Mouse (Mus musculus): ENCODE measurements around the gene Gm5565. TPM values are rescaled to one million over a fixed set of nuclear protein-coding genes. Genes with fewer than 3 reads are reported as not detected.

The Gm5565 gene
- polyA plus RNA-seq (2017; shearing (Covaris generic)), result not detected

DNA sequence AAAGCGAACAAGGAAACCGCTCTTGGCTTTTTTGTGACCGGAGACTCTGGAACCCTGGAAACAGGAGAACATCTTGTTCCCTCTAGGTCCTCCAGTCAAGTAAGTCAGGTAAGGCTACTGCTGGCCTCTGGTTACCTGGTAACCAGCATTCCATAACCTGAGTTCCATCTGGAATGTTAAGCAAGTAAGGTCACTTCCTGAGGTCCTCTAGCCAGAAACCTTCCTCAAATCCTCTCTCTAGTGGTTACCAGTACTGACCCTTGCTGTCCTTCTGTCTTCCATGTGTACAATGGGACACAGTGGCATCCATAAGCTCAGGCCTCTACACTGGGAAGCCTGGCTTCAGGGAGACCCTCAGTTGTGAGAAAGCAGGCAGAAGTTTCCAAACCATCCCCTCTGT lies at the start of gene Gm5565:
Gene Gm5565, minus strand, starts transcription at position 101 of the 400 bp plus-strand sequence.

DNA sequence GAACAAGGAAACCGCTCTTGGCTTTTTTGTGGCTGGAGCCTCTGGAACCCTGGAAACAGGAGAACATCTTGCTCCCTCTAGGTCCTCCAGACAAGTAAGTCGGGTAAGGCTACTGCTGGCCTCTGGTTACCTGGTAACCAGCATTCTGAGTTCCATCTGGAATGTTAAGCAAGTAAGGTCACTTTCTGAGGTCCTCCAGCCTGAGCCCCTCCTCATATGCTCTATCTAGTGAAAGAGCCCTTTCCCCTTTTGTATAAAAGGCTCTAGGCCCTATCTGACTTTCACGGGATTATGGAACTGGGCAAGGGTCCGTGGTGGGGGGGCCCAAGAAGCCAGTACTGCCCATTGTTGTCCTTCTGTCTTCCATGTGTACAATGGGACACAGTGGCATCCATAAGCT lies 24.9 kb upstream of the Gm5565 start, which contains the start of gene 1700001J03Rik:
Gene 1700001J03Rik, minus strand, starts transcription at position 101 of the 400 bp plus-strand sequence.

DNA sequence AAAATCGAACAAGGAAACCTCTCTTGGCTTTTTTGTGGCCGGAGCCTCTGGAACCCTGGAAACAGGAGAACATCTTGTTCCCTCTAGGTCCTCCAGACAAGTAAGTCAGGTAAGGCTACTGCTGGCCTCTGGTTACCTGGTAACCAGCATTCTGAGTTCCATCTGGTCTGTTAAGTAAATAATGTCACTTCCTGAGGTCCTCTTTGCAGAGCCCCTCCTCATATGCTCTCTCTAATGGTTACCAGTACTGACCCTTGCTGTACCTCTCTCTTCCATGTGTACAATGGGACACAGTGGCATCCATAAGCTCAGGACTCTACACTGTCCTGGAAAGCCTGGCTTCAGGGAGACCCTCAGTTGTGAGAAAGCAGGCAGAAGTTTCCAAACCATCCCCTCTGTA lies 10.3 kb upstream of the Gm5565 start, which contains the start of gene Gm6309:
Gene Gm6309, minus strand, starts transcription at position 101 of the 400 bp plus-strand sequence.

Other genes with a start within 250 kb of the Gm5565 start
- gene Cyp3a25, start 150.9 kb downstream of the Gm5565 start, polyA plus RNA-seq (2017; shearing (Covaris generic)), result not detected
- not detected for gene Cyp3a59, start 81.3 kb downstream of the Gm5565 start, polyA plus RNA-seq (2017; shearing (Covaris generic))
- not detected for gene Gm6309, start 10.2 kb upstream of the Gm5565 start, polyA plus RNA-seq (2017; shearing (Covaris generic))
- gene 1700001J03Rik, start 24.8 kb upstream of the Gm5565 start, polyA plus RNA-seq (2017; shearing (Covaris generic)), result 0.38 TPM
- gene Rnf6, start 61.0 kb upstream of the Gm5565 start, polyA plus RNA-seq (2017; shearing (Covaris generic)), result 94.6 TPM
- gene Cdk8, start 70.7 kb upstream of the Gm5565 start, polyA plus RNA-seq (2017; shearing (Covaris generic)), result 7.5 TPM
- gene Wasf3, start 224.4 kb upstream of the Gm5565 start, polyA plus RNA-seq (2017; shearing (Covaris generic)), result not detected